Mouse (Mus musculus) retina, adult 2 months (tissue): ENCODE measurements around the gene Pogz.
"Not testable (repeated sequence)": the region's sequence is repeated elsewhere in the genome, so short reads cannot be mapped to it uniquely, and the experiment has no call there.

Source experiments
- DNase-seq: peaks from one replicate; pipeline ENCODE4 v3.0.0-alpha.2; 2012; ENCODE audit warnings: low read depth, low spot score

Gene Pogz

DNA sequence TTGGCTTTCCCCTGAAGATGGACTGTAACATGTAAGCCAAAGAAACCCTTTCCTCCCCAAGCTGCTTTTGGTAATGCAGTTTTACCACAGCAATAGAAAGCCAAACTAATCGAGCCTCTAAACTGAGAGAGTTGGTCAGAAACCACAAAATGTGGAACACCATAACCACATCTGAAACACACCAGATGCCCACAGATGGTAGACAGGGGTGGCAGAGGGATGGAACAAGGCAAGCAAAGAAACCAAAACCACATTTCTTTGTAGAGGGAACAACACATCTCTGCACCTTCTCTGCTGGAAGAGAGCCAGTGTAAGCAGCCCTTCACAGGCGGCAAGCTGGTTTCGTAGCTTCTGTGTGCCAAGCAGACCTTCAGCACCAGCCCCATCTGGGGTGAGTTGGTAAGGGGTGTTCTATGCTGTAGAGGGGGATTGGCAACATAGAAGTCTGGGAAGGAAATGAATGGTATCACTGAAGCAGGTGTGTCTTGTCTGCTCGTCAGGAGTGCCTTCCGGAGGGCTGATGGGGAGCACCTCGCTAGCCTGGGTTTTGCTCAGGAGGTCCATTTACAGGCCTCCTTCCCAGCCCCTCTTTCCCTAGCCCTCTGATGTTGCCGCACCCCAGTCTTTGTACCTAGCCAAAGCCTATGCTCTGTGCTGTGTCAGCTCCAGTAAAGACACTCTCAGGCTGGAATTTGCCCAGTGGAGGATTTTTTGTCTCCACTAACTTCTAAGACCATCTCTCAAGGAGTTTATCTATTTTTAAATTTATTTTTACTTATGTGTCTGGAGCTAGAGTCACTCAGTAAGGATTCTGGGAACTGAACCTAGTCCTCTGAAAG lies 78.8 kb downstream of the Pogz start:
- DNase-seq: no peak

DNA sequence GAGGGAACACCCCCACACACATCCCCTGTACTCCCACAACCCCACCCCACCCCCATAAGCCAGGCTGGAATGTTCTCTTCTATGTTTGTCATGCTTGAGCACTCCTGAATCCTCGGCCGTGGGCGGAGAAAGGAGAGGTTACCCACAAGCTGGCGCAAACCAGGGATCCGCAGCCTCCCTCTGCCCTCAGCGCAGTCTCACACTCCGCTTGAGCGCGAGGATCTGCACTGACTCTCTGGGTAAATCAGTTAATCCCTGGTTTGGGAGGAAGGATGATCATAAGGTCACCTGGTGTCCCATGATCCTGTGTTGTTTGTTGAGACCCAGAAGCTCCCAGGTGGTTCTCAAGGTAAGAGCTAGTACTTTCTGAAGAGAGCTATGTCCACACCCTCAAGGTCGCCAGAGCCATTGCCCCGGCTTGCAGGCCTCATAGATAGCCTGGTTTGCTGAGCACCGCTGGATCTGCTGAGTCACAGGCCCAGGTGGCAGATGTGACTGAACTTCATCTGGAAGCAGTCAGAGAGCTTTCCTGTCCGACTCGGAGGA lies 80.5 kb downstream of the Pogz start:
- no peak for DNase-seq

DNA sequence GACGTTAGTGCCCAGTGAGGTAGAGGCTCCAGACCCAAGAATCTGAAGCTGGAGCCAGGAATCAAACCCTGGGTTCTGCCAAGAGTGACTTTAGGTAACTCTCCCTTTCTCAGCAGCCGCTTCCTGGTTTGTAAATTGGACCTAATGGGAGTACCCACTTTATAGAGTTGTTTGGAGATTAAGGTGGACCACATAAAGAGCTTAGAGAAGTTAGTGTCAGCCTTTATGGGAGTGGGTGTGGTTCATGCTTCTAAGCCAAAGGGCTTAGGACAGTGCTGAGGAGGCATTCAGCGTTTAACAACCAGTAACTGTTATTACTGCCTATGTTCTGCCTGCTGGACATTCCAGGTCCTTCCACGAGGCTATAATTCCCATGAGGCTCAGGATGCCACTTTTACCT lies 81.5 kb downstream of the Pogz start:
- DNase-seq: no peak

DNA sequence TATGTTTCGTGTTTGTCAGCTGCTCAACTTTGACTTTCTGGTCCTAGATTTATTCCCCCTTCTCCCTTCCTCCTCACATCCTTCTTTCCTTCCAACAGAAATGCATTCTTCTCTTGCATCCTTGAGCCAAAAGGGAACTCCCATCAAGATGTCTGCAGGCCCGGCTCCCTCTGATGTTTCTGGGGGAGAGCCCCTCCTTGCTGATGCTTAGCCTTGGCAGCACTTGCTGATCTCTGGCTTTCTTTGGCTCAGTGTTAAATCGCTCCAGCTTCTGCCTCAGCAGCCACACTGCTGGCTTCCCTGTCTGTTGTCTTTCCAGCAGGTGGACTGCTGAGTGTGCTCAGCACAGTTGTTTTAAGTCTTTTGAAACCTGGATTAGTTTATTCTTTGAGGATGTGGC lies 83.7 kb downstream of the Pogz start:
- no peak for DNase-seq

DNA sequence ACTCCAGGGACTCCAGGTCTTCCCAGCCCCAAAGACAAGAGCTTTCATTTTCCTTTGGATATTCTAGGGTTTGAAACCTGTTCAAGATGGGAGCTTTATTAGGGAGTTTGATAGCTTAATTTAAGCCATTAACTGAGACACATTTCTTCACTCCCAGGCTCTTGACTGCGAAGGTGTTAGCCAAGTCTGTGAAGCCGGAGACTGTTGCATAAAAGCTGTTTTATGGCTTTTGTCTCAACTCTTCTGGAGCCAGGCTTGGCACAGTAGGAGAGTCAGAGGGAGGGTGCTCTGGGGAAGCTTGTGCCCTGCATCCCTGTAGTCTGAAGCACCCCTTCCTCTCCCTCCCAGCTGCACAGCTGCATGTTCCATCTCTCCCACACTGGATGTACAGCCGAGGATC lies 85.0 kb downstream of the Pogz start:
- no peak for DNase-seq

DNA sequence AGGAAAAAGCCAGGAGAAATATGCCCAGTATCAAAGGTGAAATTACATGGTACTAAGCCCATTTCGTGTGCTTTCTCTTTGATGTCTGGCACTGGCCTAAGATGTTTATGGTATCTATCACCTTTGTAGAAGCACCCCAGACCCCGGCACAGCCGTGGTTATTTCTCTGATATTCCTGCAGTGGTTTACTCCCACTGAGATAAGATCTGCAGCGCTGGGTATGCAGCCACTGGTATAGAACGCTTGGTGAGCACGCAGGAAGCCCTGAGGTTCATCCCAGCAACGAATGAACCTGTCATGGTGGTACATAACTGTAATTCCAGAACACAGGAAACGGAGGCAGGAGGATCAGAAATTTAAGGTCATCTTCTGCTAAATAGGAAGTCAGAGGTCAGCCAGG lies 87.3 kb downstream of the Pogz start:
- no peak for DNase-seq

DNA sequence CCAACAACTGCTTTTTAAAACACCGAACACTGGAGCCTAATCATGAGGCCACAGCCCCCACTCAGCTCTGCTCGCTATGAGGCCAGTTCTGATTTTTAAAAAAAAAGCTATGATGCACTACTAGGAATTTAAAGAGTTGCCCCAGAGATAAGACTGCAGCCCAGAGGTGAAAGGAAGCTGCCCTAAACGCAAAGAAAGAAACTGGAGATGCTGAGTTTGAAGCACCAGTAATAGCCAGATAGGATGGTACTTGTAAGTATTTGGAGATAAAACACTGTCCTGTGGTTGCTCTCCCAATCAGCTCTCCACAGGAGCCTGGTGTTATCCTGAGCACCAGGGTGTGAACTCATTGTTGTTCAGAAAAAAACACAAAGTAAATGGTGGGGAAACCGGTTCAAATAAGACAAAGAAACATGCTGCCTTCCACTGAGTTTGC lies 89.0 kb downstream of the Pogz start:
- DNase-seq: not testable (repeated sequence)

DNA sequence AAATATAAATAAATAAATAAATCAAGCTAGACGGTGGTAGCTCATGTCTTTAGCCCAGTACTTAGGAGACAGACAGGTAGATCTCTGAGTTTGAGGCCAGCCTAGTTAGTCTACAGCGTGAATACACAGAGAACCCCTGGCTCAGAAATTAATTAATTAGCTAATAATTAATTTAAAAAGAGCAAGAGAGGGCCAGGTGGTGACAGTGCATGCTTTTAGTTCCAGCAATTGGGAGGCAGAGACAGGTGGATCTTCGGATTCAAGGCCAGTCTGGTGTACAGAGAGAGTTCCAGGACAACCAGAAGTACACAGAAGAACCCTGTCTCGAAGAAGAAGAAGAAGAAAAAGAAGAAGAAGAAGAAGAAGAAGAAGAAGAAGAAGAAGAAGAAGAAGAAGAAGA lies 91.6 kb downstream of the Pogz start:
- not testable (repeated sequence) for DNase-seq

DNA sequence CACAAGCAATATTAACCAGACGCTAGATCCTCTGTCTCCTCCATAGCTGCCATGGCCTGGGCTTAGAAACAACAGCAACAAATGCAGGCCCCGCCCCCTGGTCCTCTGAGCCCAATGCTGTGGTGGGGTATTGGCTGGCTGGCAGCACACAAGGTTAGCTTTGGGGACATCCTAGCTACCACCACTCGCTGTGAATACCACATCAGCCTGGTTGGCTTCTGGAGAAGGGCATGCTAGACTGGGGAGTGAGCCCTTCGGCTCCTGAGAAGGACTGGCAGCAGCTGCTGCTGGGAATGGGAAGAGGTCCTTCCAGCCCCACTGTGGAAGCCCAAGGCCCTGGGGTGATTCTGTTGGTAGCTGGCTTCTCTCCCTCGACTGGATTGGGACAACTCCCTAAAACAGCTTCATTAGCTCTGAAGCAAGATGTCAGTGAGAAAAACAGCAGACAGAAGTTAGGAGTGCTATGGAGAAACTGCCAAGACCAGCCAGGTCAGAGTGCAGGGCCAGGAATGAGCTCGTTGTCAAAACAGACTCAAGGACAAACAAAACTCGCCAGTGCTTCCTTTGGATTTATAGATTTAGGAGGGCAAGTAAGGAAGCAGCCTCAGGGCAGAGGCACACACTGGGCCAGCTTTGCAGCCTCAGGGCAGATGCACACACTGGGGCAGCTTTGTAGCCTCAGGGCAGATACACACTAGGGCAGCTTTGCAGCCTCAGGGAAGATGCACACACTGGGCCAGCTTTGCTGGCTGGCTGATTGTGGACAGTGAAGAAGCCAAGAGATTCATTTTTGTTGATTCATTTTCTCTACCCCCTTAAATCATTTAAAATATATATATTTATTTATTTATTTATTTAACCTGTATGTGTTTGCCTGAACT lies 93.3 kb downstream of the Pogz start:
- DNase-seq: not testable (repeated sequence)

DNA sequence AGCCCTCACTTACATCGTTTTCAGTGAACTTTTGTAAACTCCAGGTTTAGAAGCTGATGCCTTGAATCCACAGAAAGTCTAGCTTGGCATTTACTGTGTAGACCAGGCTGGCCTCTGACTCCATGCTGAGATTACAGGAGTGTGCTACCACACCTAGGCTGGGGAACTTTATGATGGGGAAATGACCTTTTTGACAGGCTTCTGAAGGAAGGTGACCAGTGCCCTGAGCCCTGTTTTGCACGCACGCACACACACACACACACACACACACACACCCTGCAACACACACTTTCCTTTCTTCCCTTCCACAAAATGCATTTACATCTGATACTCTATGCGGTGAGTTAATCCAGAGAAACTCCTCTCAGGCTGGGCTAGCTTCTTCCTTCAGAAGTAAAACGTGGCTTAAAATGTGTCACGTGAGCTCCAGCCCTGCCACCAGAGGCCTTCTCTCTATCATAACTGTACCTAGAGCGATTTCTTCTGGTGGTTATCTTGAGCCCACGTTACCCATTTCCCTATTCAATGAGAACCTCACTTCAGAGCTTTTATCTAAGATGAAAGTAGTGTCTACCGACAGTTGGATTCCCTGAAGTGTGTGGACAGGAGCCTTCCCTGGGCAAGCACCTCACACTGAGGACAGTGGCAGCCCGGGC lies 94.2 kb downstream of the Pogz start:
- not testable (repeated sequence) for DNase-seq
